Mouse (Mus musculus): ENCODE measurements at regions not wholly inside any gene's neighbourhood (a gene's known extent, or its start where the extent isn't known, plus 50 kb on each side); places are given as distances from the start of the nearest gene placed in this dataset.
A peak's percentile ranks its signal among the peaks of the same experiment; 100 is the strongest.
"Not testable (repeated sequence)": the region's sequence is repeated elsewhere in the genome, so short reads cannot be mapped to it uniquely, and the experiment has no call there.

DNA sequence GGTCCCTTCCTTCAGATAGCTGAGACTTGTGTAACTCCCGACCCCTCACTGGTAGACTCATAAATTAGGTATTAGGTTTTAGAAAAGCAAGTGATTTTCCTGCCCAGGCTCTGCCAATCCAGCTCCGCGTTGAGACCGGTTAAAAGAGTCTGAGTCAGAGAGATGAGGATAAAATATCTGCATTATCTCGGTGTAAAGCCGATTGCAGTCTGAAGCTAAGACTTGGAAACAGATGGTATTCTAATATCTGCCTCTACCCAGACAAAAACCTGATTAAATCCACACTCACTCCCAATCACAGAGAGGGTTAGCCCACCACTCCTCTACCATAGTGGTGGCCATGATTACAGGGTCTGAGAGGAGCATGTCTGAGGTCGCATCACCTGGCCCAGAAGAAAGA lies 276.1 kb upstream of the Jarid2 start:
- DNase-seq (ENCODE audit: low spot score): no peak

DNA sequence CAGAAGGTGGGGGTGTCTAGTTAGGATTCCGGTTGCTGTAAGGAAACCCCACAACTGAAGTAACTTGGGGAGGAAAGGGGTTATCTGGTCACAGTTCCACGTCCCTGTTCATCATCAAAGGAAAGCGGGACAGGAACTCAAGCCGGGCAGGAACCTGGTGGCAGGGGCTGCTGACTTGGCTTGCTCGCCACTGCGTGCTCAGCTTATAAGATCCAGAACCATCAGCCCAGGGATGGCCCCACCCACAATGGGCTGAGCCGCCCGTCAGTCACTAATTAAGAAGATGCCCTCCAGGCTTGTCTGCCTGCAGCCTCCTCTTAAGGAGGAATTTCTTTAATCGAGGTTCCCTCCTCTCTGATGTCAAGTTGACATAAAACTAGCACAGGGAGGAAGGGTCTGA lies 275.1 kb upstream of the Jarid2 start:
- DNase-seq (ENCODE audit: low spot score): peak; percentile 38

DNA sequence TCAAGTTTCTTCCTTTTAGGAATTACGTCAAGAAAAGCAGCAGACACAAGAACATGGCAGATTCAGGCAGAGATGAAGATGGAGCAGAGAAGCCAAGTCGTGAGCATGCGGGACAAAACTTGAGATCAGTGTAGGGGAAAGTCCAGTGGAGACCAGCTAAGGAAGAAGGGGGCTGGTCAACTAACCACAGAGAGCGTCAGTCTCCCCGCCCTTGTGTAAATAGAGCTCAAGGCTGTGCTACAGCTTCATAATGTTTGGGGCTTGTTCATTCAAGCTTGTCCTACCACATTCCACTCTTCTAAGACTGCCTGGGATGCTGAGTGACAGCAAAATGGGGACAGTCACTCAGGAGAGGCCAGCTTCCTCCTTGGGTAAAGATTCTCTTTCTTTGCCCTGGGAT lies 274.1 kb upstream of the Jarid2 start:
- no peak for DNase-seq (ENCODE audit: low spot score)

DNA sequence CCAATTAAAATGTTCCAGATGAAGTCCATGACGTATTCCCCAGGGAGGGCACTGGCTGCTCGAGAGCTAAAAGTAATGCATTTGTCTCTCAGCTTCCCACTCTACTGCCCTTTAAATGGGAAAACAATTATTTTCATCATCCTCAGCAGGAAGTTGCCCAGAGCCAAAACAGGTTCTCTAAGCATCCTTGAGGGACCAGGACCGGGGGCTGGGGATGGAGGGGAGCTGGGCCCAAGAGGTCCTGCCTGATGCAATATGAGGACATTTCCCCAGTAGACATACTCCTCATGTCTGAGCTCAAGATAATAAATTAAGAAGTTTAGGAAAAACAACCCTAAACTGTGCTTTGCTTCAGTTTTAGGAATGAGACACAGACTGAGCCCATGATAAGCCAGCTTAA lies 270.5 kb upstream of the Jarid2 start:
- no peak for DNase-seq (ENCODE audit: low spot score)

DNA sequence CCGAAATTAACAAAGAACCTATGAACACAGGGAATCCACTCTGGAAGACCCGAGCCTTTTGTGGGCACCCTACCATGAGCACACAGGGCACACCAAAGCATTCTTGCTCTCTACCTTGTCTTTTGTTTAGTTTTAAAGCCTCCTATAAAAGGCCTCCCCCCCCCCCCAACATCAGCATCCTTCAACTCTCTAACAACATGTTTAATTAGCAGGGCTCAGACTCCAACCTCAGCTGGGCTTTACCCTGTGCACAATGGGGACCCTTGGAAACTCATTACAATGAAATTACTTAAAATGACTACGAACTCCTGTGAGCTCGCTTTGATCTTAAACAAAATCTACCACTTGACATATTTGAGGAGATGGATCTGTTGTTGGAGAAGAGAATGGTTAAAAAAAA lies 270.1 kb upstream of the Jarid2 start:
- no peak for DNase-seq (ENCODE audit: low spot score)

DNA sequence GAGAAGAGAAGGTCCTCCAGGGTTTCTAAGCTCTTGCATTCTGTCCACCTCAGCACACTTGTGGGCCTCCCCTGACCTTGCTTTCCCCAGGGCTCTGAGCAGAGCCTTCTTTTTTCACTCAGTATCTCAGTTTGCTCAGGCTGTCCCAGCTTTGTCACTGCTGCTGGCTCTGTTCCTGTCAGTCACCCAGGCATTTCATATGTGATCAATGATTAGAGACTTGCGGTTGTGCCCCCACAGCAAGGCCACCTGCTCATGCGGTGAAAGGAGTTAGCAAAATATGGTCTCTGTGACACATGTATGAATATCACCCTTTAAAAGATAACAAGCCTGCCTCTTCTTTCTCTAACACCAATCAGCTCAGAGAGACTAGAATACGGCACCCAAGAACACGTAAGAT lies 265.6 kb upstream of the Jarid2 start:
- no peak for DNase-seq (ENCODE audit: low spot score)

DNA sequence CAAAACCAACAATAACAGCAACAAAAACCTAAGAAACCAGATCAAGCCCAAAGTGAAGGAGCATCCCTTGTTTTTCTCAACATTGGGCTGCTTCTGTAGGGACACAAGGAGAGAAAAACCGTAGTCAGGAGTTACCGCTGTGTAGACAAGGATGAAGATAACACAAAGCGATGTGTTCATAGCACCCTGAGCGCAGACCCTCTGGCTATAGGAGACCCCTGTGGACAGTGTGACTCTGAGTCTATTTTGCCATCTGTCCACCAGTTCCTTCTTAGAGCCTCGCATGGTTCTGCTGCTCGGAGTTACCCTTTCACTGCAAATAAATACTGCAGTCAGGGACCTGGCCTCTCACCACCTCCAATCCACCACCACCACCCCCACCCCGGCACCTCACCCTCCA lies 263.7 kb upstream of the Jarid2 start:
- no peak for DNase-seq (ENCODE audit: low spot score)

DNA sequence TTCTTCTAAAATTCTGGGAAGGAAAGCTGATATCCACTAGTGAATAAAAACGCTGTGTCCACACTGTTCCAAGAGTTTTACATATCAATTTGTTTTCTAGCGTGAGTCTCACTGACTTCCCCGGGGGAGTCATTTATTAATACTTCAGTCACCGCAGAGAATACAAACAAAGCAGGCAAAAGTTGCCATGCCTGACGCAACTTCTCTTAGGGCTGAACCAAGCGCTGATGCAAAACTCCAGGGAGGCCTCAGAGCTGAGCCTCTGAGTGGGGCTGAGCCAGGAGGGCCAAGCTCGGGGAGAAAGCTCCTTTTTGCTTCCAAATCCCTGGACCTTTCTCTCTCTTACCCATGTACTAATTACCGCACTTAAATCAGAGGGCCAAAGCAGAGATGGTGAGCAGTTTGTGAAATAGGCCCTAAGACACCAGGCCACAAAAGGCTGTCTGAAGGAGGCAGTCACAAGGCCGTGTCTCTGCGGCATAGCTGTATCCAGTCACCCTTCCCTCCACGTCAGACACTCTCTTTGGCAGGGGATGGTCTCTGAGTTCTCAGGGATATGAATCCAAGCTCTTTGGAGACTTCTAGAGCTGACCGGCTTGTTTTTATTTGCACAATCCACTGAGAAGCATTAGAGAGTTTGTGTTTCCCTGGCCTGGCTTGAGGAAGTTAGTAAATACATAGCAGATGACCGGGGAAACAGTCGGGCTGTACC lies 260.2 kb upstream of the Jarid2 start:
- DNase-seq (ENCODE audit: low spot score): no peak

DNA sequence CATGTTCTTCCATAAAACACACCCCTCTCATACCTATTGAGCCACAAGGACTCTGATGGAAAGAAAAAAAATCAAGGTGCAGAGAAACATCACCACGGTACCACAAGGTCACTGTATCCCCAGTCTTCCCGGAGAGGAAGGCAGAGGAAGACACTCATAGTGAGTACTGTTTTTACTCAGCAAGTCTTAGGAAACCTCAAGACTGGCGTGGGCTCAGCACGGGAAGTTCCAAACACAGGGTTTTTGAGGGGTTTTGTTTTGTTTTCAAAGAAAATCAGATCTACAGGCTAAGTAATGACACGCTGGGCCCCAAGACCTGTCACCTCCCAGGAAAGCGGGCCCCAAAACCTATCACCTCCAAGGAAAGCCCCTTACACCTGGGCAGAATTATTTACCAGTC lies 259.6 kb upstream of the Jarid2 start:
- no peak for DNase-seq (ENCODE audit: low spot score)

DNA sequence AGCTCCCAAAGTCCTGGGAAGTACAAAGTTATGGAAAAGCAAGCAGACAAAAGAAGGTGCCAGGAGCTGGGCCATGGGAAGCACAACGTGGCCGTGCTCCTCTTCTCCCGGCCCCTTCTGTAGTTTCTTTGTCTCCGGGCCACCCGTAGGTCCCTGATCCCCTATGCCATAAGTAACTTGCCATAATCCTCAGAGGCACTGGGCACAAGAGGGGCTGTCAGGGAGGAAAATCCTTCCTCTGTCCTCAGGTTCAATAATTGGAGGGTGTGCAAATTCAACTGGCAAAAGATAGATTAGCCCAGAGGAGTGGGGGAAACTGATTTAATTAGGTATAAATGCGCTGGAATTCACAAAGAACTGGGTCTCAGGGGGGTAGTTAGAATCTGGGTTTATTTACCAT lies 256.1 kb upstream of the Jarid2 start:
- no peak for DNase-seq (ENCODE audit: low spot score)

DNA sequence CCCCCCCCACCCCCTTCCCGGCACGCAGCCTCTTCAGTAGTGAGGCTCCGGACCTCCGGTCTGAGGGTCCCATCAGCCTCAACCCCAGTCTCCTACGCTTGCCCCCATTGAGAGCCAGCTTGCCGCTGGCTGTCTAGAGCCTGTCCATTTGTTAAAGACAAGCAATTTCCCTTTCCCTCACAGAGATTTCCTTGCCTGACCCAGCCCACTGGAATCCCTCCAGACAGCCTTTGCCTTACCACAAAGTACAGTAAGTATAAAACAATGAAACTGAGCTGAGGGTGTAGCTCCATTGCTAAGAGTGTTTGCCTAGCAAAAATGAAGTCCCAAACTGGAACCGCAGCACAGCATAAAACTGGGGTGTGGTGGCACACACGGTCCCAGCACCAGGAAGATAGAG lies 252.4 kb upstream of the Jarid2 start:
- no peak for DNase-seq (ENCODE audit: low spot score)

DNA sequence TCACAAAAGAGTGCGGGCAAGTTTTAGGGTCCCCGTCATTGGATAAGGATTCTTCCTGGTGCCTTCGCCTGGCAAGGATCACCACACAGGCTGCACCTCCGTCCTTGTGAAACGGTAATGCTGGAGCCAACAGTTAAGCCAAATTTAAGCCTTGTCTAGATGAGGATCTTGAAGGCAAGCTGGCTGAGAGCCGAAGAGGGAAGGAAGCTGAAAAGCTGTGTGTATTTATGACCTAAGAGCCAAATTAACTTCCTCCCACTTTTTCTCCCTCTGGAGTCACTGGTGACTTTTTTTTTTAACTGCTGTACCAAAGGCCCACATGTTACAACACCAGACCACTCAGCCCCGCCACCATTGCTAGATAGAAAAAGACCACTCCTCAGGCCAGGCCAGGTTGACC lies 249.1 kb upstream of the Jarid2 start:
- no peak for DNase-seq (ENCODE audit: low spot score)

DNA sequence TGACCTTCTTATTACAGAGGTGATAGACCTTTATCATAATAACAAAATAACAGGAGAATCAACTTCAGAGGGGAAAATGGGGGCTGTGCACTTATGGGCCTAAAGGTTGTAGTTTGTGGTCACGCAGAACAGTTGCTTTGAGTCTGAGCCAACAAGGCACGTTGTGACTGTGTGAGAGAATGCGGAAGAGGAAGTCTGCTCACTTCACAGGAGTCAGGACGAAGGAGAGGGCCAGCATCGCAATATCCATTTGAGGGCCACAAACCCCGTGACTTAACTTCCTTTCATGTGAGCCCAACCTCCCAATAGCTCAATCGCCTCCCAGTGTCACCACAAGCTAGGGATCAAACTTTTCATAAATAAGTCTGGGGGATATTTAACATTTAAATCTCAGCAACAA lies 246.6 kb upstream of the Jarid2 start:
- no peak for DNase-seq (ENCODE audit: low spot score)

DNA sequence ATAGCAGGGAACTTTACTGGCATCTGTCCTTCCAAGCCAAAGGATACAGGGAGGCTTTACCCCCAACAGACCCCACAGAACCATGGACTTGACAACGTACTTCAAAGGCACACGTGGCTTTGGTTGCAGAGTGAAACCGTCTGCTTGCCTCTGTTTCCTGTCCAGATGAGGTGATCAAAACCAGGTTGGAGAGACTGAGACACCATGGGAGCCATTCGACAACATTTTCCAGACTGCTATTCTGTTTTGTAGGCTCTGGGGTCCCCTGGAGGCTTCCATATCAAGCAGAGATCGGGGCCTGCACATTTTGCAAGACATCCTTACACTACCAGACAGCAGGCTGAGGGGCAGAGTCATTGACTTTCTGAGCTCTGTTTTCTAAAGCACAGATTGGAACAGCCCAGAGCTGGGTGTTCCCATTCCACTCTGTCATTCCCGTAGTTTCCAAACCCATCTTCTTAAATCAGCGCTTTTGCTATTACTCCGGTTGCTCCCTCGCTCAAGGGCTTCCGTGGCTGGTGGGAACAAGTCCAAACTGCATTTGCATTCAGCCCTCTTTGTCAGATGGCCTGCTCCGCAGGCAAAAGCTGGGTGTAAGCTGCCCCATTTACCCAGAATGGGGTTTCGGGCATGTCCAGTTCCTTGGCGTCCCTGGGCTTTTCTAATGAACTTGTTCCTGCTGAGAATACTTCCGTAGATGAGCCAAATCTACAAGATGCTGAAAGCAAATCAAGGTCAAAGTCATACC lies 244.5 kb upstream of the Jarid2 start:
- DNase-seq (ENCODE audit: low spot score): no peak

DNA sequence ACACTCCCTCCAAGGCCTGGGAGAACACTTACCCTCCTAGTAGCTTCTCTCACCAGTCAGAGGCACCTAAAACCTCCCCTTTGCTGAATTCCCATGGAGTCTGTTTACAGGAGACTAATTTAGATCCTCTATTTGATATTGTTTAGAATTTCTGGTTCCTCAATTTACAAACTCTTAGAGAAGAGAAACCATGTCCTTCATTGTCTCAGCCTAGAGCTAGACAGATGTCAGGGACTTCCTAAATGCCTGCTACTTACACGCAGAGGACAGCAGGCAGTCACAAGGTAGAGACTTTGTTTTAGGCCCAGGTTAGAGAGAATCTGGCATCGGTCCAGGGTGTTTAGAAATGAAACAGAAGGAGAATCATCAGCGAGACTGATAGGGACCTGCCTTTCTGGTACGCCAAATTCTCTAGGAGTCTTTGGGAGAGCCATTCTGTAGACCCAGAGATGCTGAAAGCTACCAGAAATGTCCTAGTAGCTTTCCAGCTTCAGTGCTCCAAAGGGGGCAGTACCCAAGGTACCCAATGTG lies 238.3 kb upstream of the Jarid2 start:
- no peak for DNase-seq (ENCODE audit: low spot score)

DNA sequence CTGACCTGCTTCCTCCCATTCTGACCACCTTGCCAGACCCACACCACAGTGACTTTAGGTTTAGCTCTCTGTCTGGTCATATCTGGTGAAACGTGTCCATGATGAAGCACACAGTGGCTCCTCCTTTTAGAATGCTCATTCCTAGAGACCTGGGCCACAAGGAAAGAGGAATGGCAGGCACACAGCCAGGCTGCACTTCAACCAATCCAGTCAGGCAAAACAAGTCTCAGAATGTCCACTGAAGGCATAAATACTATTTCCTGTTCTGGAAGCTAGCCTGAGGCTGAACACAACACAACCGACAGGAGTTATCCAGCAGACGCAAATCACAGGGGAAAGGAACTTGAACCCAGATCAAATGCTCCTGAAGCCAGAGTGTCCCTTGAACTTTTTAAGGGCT lies 235.4 kb upstream of the Jarid2 start:
- no peak for DNase-seq (ENCODE audit: low spot score)

DNA sequence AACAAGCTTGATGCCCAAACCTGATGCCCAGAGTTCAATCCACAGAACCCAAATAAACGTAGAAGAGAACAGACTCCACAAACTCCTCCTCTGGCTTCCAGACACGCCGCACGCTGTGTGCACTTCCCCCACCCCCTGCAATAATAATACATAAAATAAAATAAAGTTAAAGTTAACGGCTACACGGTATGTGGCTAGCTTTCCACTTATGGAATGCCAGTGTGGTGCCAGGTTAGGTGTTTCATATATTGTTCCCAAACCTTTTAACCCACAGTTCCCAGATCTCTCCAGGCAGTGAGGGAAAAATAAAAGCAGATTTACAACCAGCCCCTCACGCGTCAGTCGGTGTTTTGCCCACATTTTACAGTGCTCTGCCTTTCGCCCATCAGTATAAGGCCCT lies 233.8 kb upstream of the Jarid2 start:
- no peak for DNase-seq (ENCODE audit: low spot score)

DNA sequence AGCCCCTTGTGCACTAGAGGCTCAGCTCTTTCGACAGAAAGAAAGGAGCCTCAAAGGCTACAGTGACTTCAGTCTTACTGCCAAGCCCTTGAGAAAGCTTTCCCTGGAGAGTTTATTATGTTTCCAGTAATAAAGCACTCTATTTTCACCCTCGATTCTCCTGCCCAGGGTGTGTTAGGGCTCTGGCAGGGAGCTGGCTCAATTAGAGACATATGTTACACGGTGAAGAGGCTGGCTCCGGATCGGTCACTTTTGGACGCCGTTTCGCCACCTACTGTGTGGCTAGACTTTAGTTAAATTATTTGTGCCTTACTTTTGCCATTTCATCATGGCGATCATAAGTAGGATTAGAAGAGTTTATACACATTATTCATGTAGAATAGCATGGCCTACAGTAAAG lies 232.7 kb upstream of the Jarid2 start:
- no peak for DNase-seq (ENCODE audit: low spot score)

DNA sequence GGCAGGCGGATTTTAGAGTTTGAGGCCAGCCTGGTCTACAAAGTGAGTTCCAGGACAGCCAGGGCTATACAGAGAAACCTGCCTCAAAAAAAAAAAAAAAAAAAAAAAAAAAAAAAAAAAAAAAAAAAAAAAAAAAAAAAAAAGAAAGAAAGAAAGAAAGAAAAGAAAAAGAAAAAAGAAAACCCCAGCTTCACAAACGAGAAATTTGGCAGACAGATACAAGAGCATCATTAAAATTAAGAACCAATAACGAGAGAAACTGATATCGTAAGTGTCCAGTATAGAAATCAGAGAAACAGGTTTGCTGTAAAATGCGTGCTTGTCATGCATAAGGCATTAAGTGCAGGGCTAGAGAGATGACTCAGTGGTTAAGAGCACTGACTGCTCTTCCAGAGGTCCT lies 228.4 kb upstream of the Jarid2 start:
- not testable (repeated sequence) for DNase-seq (ENCODE audit: low spot score)

DNA sequence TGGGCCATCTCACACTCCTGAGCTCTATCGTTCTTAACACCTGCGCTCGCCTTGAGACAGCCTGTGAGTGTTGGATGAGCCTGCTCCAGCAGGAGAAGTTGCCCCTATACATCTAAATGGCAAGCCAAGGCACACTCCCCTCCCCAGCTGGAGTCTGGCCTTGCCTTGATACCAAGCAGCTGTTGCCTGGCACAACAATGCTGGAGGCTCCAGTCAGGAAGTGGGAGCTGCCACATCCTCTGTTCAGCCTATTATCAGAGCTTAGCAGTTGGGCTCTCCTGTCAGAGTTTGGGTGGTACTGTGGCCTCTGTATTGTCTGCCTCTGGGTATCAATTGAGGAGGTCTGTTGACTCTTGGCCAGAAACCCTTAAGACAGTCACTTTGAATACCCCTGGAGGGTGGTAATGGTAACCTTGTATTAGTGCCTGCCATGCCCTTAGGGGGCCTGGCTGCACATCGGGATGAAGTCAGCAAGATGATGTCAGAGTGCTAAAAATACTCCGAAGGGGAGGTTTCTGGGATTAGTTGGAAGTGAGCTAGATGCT lies 227.4 kb upstream of the Jarid2 start:
- DNase-seq (ENCODE audit: low spot score): peak; percentile 31

DNA sequence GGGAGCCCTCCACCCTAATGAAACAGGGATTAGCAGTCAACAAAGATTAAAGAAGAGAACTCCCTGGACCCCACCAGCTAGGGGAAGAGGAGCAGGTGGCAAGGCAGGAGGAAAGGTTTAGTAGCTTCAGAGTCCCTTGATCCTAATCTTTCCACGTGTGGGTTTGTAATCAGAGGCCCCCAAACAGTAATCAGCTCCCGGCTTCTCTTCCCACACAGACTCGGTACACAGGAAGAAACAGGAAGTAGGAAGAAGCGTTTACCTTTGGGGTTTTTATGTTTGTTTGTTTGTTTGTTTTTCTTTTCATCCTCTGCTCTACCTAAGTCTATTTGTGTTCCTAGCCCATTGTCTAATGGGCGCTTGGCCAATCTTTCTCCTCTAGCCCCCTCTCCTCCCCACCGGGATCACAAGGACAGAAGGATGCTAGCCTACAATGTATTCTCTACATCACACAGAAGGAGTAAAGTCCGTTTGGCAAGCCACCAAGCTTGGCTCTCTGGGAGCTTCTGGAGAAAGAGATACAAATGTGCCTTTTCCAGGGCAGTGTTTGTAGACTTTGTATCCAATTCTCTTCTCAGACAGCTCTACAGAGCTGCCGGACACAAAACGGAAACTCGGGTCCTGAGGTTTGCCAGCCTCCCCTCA lies 226.5 kb upstream of the Jarid2 start:
- DNase-seq (ENCODE audit: low spot score): no peak

DNA sequence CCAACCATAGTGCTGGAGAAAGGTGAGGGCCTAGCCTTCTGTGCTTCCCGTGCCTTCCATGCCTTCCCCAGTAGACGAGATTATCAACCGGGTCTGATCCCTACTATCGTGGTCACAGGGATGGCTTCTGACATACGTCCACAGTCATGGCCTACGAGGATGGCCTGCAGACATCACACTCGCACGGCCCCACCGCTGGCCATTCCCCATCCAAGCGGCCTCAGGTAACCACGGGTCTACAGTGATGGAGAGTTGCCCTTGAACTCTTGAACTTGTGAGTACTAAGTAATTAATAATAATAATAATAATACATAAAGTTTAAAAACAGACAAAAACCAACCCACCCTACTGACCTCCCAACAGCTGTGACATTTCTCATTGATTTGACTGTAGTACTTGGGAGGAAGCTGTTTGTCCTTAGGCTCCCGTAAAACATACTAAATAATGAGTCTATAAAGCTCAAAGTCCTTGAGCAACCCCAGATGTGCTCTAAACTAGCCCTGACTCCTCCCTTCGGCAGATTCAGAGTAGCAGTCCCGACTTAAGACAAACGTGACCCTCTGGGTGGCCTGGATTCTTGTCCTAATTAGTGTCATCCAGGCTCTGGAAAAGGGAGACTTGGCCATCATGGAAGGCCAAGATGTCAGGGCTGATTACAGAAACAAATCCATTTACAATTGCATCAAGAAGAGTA lies 225.9 kb upstream of the Jarid2 start:
- peak; percentile 48 for DNase-seq (ENCODE audit: low spot score)

Measured in embryo, embryonic 10.5 days (tissue).